Comparison of ENCODE assay signal across 27 mouse cellular contexts in the genomic region with DNA sequence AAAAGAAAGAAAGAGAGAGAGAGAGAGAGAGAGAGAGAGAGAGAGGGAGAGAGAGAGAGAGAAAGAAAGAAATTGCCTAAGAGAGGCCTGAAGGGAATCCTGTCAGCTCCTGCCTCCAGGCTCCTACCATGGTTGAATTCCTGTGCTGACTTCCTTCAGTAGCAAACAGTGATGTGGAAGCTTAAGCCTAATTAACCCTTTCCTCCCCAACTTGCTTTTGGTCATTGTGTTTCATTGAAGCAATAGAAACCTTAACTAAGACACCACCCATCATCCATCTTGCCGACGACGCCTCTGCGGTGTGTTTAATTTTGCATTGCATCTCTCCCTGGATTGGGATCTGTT. TPM values are rescaled to one million over a fixed set of nuclear protein-coding genes. Genes with fewer than 3 reads are reported as not detected.
DNase-seq lines count a peak whose midpoint lies in the region; ATAC-seq and TF ChIP-seq lines count a peak whose summit lies in the region.
"Had no signal": no experiment of that assay in that cellular context is flagged by ENCODE, and none has a peak within 500 bp of the region (broad histone marks: within the 10 kb centered on the region; RNA-seq: fewer than 3 reads in every experiment).

No protein-coding gene starts in this region.

- 90% methylated on average over 4 of the region's 4 CpGs for WGBS in hindbrain, embryonic 15.5 days
- 87% methylated on average over 4 of the region's 4 CpGs for WGBS in hindbrain, embryonic 10.5 days
- 89% methylated on average over 4 of the region's 4 CpGs for WGBS in midbrain, embryonic 11.5 days
- 87% methylated on average over 4 of the region's 4 CpGs for WGBS in midbrain, postnatal 0 days

- no peak for TF ChIP-seq RAD21 in MEL (IDR thresholded peaks at IDR 0.05; ENCODE audit: low read depth, low read length)

- no peak for TF ChIP-seq EP300 in MEL (IDR thresholded peaks at IDR 0.05; ENCODE audit: low read depth in 1 of 2, low read length in 2 of 2)

- no peak overlapping the region for H3K4me3 ChIP-seq in hindbrain, embryonic 15.5 days
- H3K4me3 ChIP-seq in hindbrain, embryonic 10.5 days: no peak overlapping the region
- no peak overlapping the region for H3K4me3 ChIP-seq in midbrain, embryonic 11.5 days (ENCODE audit: low read depth, low read length)
- no peak overlapping the region for H3K4me3 ChIP-seq in midbrain, postnatal 0 days (ENCODE audit: low read depth, low read length)
- H3K4me3 ChIP-seq in MEL (ENCODE audit: control insufficient read depth in 1 of 2, insufficient read depth in 1 of 2, low read depth in 2 of 2, low read length in 2 of 2): no peak overlapping the region
- H3K4me3 ChIP-seq: embryonic facial prominence, embryonic 12.5 days; layer of hippocampus, adult 2 months; megakaryocyte, embryonic 14.5 days; neural tube, embryonic 12.5 days had no signal

- TF ChIP-seq POLR2A in MEL (IDR thresholded peaks at IDR 0.05; ENCODE audit: control insufficient read depth in 1 of 2, insufficient read depth in 1 of 2, low read depth in 1 of 2, low read length in 2 of 2, poor library complexity in 1 of 2): no peak

- H3K27me3 ChIP-seq in hindbrain, embryonic 15.5 days: no peaks in the 10 kb centered on the region
- no peaks in the 10 kb centered on the region for H3K27me3 ChIP-seq in hindbrain, embryonic 10.5 days (ENCODE audit: insufficient read depth, poor library complexity, severe bottlenecking)
- no peaks in the 10 kb centered on the region for H3K27me3 ChIP-seq in midbrain, embryonic 11.5 days (ENCODE audit: control insufficient read depth, insufficient read depth, low read length)
- H3K27me3 ChIP-seq in midbrain, postnatal 0 days (ENCODE audit: insufficient read depth, low read length): no peaks in the 10 kb centered on the region
- H3K27me3 ChIP-seq in MEL (ENCODE audit: control insufficient read depth in 1 of 2, insufficient read depth in 2 of 2, low read length in 2 of 2): no peaks in the 10 kb centered on the region
- H3K27me3 ChIP-seq: embryonic facial prominence, embryonic 12.5 days; neural tube, embryonic 12.5 days had no signal

- no peaks in the 10 kb centered on the region for H3K79me2 ChIP-seq in MEL (ENCODE audit: control insufficient read depth, insufficient read depth, low read length, poor library complexity)

- no peaks in the 10 kb centered on the region for H3K4me1 ChIP-seq in hindbrain, embryonic 15.5 days (replicated peaks)
- no peaks in the 10 kb centered on the region for H3K4me1 ChIP-seq in hindbrain, embryonic 10.5 days (replicated peaks)
- no peaks in the 10 kb centered on the region for H3K4me1 ChIP-seq in midbrain, embryonic 11.5 days (ENCODE audit: control insufficient read depth, insufficient read depth, low read length)
- no peaks in the 10 kb centered on the region for H3K4me1 ChIP-seq in midbrain, postnatal 0 days (ENCODE audit: insufficient read depth, low read length)
- H3K4me1 ChIP-seq in MEL (ENCODE audit: control insufficient read depth in 1 of 2, insufficient read depth in 2 of 2, low read length in 2 of 2): peaks cover 2 to 3% of the 10 kb centered on the region in 2 experiments; a peak in 3 of 4 replicates
- H3K4me1 ChIP-seq: embryonic facial prominence, embryonic 12.5 days; neural tube, embryonic 12.5 days had no signal

- no peak overlapping the region for H3K9ac ChIP-seq in hindbrain, embryonic 15.5 days
- no peak overlapping the region for H3K9ac ChIP-seq in midbrain, embryonic 11.5 days (ENCODE audit: low read length)
- no peak overlapping the region for H3K9ac ChIP-seq in midbrain, postnatal 0 days (replicated peaks; ENCODE audit: low read length, poor library complexity, severe bottlenecking)
- H3K9ac ChIP-seq in MEL (ENCODE audit: control insufficient read depth, low read depth, low read length, poor library complexity, severe bottlenecking): no peak overlapping the region
- H3K9ac ChIP-seq: embryonic facial prominence, embryonic 12.5 days; forebrain, postnatal 0 days; liver, postnatal 0 days; neural tube, embryonic 12.5 days had no signal

- H3K27ac ChIP-seq in hindbrain, embryonic 15.5 days (replicated peaks): no peak overlapping the region
- no peak overlapping the region for H3K27ac ChIP-seq in hindbrain, embryonic 10.5 days
- H3K27ac ChIP-seq in midbrain, embryonic 11.5 days (ENCODE audit: low read depth, low read length): no peak overlapping the region
- no peak overlapping the region for H3K27ac ChIP-seq in midbrain, postnatal 0 days (ENCODE audit: low read depth, low read length)
- H3K27ac ChIP-seq in MEL (ENCODE audit: control insufficient read depth, low read depth, low read length): no peak overlapping the region
- H3K27ac ChIP-seq: embryonic facial prominence, embryonic 12.5 days; layer of hippocampus, adult 2 months; neural tube, embryonic 12.5 days had no signal

- 0 out of 2 replicates have a peak, but pooled peaks have one; percentile 15 for ATAC-seq in hindbrain, embryonic 15.5 days (ENCODE audit: low FRiP score, low read depth)
- ATAC-seq in midbrain, embryonic 11.5 days (ENCODE audit: low FRiP score): no peak
- no peak for ATAC-seq in midbrain, postnatal 0 days (ENCODE audit: low FRiP score)
- ATAC-seq in cerebellum, adult (ENCODE audit: insufficient number of reproducible peaks, low FRiP score, low TSS enrichment): no peak

- DNase-seq in hindbrain, embryonic 10.5 days (ENCODE audit: low spot score): no peak
- peak; percentile 87 for DNase-seq in midbrain, embryonic 11.5 days (ENCODE audit: low spot score, missing footprints)
- no peak for DNase-seq in midbrain, postnatal 0 days (ENCODE audit: low spot score)
- DNase-seq in MEL (ENCODE audit: low read depth, low spot score): no peak
- DNase-seq in embryo, embryonic 10.5 days (ENCODE audit: low spot score): peak; percentile 40
- no peak for DNase-seq in layer of hippocampus, adult 18-20 months (ENCODE audit: low spot score in 2 of 2)
- DNase-seq: spleen, adult 18-20 months had no signal

- H3K9me3 ChIP-seq in hindbrain, embryonic 15.5 days: no peaks in the 10 kb centered on the region
- peaks cover 7% of the 10 kb centered on the region for H3K9me3 ChIP-seq in hindbrain, embryonic 10.5 days
- H3K9me3 ChIP-seq in midbrain, embryonic 11.5 days (ENCODE audit: control insufficient read depth, low read length): no peaks in the 10 kb centered on the region
- 0 out of 2 replicates have a peak, but pooled peaks cover 3% of the 10 kb centered on the region for H3K9me3 ChIP-seq in midbrain, postnatal 0 days (ENCODE audit: low read length)
- H3K9me3 ChIP-seq in MEL (replicated peaks; ENCODE audit: insufficient read depth, low read length): no peaks in the 10 kb centered on the region
- H3K9me3 ChIP-seq: embryonic facial prominence, embryonic 12.5 days had no signal

- no peak overlapping the region for H3K4me2 ChIP-seq in hindbrain, embryonic 15.5 days
- no peak overlapping the region for H3K4me2 ChIP-seq in midbrain, embryonic 11.5 days
- no peak overlapping the region for H3K4me2 ChIP-seq in midbrain, postnatal 0 days (ENCODE audit: low read depth, low read length, poor library complexity, severe bottlenecking)
- H3K4me2 ChIP-seq: embryonic facial prominence, embryonic 12.5 days; liver, embryonic 11.5 days; neural tube, embryonic 12.5 days had no signal

- TF ChIP-seq CTCF in midbrain, postnatal 0 days (IDR thresholded peaks at IDR 0.05): no peak
- no peak for TF ChIP-seq CTCF in MEL (IDR thresholded peaks at IDR 0.05 in 2 of 3, conservative IDR thresholded peaks at IDR 0.05 in 1 of 3; ENCODE audit: control insufficient read depth in 1 of 3, insufficient read depth in 1 of 3, low read depth in 2 of 3, low read length in 3 of 3, poor library complexity in 1 of 3, severe bottlenecking in 1 of 3)

- H3K36me3 ChIP-seq in hindbrain, embryonic 15.5 days: no peaks in the 10 kb centered on the region
- H3K36me3 ChIP-seq in hindbrain, embryonic 10.5 days: no peaks in the 10 kb centered on the region
- H3K36me3 ChIP-seq in midbrain, embryonic 11.5 days (ENCODE audit: control insufficient read depth, insufficient read depth, low read length): no peaks in the 10 kb centered on the region
- H3K36me3 ChIP-seq in midbrain, postnatal 0 days (ENCODE audit: insufficient read depth, low read length): no peaks in the 10 kb centered on the region
- peaks cover 0 to 2% of the 10 kb centered on the region in 2 experiments; a peak in 1 of 4 replicates for H3K36me3 ChIP-seq in MEL (ENCODE audit: control insufficient read depth in 1 of 2, insufficient read depth in 2 of 2, low read length in 2 of 2)
- H3K36me3 ChIP-seq: embryonic facial prominence, embryonic 12.5 days; neural tube, embryonic 12.5 days had no signal

RNA-seq across cellular contexts. Expression of a gene that starts 23.4 kb away (rescaled TPM):
- 33.9 and 36.0 TPM in 2 replicates for polyA plus RNA-seq in hindbrain, embryonic 15.5 days (2015; fragmentation: Nextera tagmentation; extraction: Ambion mirVana)
- polyA plus RNA-seq in hindbrain, embryonic 10.5 days (2016; fragmentation: Nextera tagmentation; extraction: Ambion mirVana): 14.7 and 17.5 TPM in 2 replicates
- 13.2 and 17.8 TPM in 2 replicates for polyA plus RNA-seq in midbrain, embryonic 11.5 days (2014; fragmentation: Nextera tagmentation; extraction: Ambion mirVana)
- total RNA-seq in midbrain, postnatal 0 days (2014; rRNA removed): 63.0 and 71.1 TPM in 2 replicates
- 24.6 and 28.0 TPM in 2 replicates for polyA plus RNA-seq in midbrain, postnatal 0 days (2015; fragmentation: Nextera tagmentation; extraction: Ambion mirVana)
- total RNA-seq in MEL (2012; rRNA removed): 3.9 and 4.0 TPM in 2 replicates
- polyA plus RNA-seq in MEL (2012; ENCODE audit: insufficient read depth in 1 of 2, insufficient read length in 2 of 2, low read depth in 1 of 2, low replicate concordance in 2 of 2, missing spikeins in 1 of 2): 10 to 100 TPM in 1 of 2 experiments, not detected in 1; 10.6 TPM
- total RNA-seq in layer of hippocampus, adult 18-20 months (2021): 10 to 100 TPM; 29.4 to 32.2 TPM

RNA-seq across cellular contexts. Expression of a gene that starts 43.5 kb away (rescaled TPM):
- polyA plus RNA-seq in hindbrain, embryonic 15.5 days (2015; fragmentation: Nextera tagmentation; extraction: Ambion mirVana): not detected in 2 replicates
- polyA plus RNA-seq in hindbrain, embryonic 10.5 days (2016; fragmentation: Nextera tagmentation; extraction: Ambion mirVana): 0.13 TPM in 1 of 2 replicates, not detected in the other
- not detected in 2 replicates for polyA plus RNA-seq in midbrain, embryonic 11.5 days (2014; fragmentation: Nextera tagmentation; extraction: Ambion mirVana)
- not detected in 2 replicates for total RNA-seq in midbrain, postnatal 0 days (2014; rRNA removed)
- not detected in 2 replicates for polyA plus RNA-seq in midbrain, postnatal 0 days (2015; fragmentation: Nextera tagmentation; extraction: Ambion mirVana)
- total RNA-seq in MEL (2012; rRNA removed): not detected in 2 replicates
- polyA plus RNA-seq in MEL (2012; ENCODE audit: insufficient read depth in 1 of 2, insufficient read length in 2 of 2, low read depth in 1 of 2, low replicate concordance in 2 of 2, missing spikeins in 1 of 2): not detected
- total RNA-seq in layer of hippocampus, adult 18-20 months (2021): not detected
- total RNA-seq: adrenal gland, adult 18-20 months; adrenal gland, postnatal 4 days; forebrain, postnatal 0 days; gastrocnemius, postnatal 14 days; heart, adult 18-20 months; heart, postnatal 36 days; layer of hippocampus, adult 2 months; layer of hippocampus, postnatal 25 days had no signal
- polyA plus RNA-seq: C2C12; embryonic facial prominence, embryonic 12.5 days; forebrain, embryonic 11.5 days; forebrain, postnatal 0 days; heart, embryonic 14.5 days; intestine, embryonic 14.5 days; limb, embryonic 11.5 days; liver, embryonic 11.5 days; liver, postnatal 0 days; neural tube, embryonic 12.5 days had no signal

RNA-seq across cellular contexts. Expression of a gene that starts 53.8 kb away (rescaled TPM):
- not detected in 2 replicates for polyA plus RNA-seq in hindbrain, embryonic 15.5 days (2015; fragmentation: Nextera tagmentation; extraction: Ambion mirVana)
- not detected in 2 replicates for polyA plus RNA-seq in hindbrain, embryonic 10.5 days (2016; fragmentation: Nextera tagmentation; extraction: Ambion mirVana)
- not detected in 2 replicates for polyA plus RNA-seq in midbrain, embryonic 11.5 days (2014; fragmentation: Nextera tagmentation; extraction: Ambion mirVana)
- total RNA-seq in midbrain, postnatal 0 days (2014; rRNA removed): not detected in 2 replicates
- polyA plus RNA-seq in midbrain, postnatal 0 days (2015; fragmentation: Nextera tagmentation; extraction: Ambion mirVana): not detected in 2 replicates
- total RNA-seq in MEL (2012; rRNA removed): not detected in 2 replicates
- not detected for polyA plus RNA-seq in MEL (2012; ENCODE audit: insufficient read depth in 1 of 2, insufficient read length in 2 of 2, low read depth in 1 of 2, low replicate concordance in 2 of 2, missing spikeins in 1 of 2)
- not detected for total RNA-seq in layer of hippocampus, adult 18-20 months (2021)
- total RNA-seq: adrenal gland, adult 18-20 months; adrenal gland, postnatal 4 days; forebrain, postnatal 0 days; gastrocnemius, postnatal 14 days; heart, adult 18-20 months; heart, postnatal 36 days; layer of hippocampus, adult 2 months; layer of hippocampus, postnatal 25 days had no signal
- polyA plus RNA-seq: C2C12; embryonic facial prominence, embryonic 12.5 days; forebrain, embryonic 11.5 days; forebrain, postnatal 0 days; heart, embryonic 14.5 days; intestine, embryonic 14.5 days; limb, embryonic 11.5 days; liver, embryonic 11.5 days; liver, postnatal 0 days; neural tube, embryonic 12.5 days had no signal

Comparison
In these comparisons a context has a peak if more than half of its experiments do, and no peak if none do; other contexts are left out.
1. DNase-seq: peak in midbrain, embryonic 11.5 days (single experiment) and embryo, embryonic 10.5 days (single experiment); none in hindbrain, embryonic 10.5 days (single experiment), midbrain, postnatal 0 days (single experiment), MEL (single experiment) and layer of hippocampus, adult 18-20 months (0 of 2).